Mouse (Mus musculus): ENCODE results near the gene Camsap2. TPM values are rescaled to one million over a fixed set of nuclear protein-coding genes. Genes with fewer than 3 reads are reported as not detected.

Gene Camsap2
- total RNA-seq, 2 experiments from 2014 or later, result 152 to 155 TPM

DNA sequence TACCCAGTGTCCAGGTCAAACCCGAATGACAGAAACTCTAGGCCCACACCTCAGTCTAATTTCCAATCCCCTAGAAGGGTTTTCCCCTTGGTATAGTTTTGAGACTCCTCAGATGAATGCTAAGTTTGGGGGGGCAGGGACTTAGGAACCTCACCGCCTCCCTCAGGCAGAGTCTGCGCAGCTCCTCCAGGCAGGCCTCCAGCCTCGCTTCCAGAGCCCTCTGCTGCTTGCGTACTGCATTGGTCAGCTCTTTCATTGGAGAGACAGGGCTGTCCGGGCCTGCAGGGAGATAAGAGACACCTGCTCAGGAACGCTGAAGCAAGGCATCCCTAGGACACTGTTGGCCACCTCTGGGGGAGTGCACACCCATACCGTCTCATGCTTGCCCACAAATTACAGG is 119.3 kb downstream of the Camsap2 start:
- no peak for DNase-seq (ENCODE audit: low spot score in 2 of 2)

DNA sequence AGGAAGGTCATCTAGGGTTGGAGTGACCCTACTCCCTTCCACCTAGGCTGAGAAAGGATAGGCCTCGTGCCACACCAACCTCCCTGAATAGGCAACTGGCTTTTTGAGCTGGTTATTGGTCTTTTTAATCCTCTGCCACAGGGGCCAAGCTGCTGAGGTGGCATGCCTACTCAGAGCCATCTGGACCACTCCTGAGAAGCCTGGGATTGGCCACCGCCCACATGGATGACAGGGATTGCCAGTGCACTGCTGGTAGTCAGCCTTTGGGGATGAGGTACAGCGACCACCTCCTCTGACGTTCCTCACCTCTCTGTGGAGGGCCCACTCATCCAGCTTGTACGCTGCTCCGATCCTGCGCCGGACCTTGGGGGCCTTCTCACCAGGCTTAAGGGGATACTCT is 120.1 kb downstream of the Camsap2 start:
- DNase-seq (ENCODE audit: low spot score in 2 of 2), result no peak

DNA sequence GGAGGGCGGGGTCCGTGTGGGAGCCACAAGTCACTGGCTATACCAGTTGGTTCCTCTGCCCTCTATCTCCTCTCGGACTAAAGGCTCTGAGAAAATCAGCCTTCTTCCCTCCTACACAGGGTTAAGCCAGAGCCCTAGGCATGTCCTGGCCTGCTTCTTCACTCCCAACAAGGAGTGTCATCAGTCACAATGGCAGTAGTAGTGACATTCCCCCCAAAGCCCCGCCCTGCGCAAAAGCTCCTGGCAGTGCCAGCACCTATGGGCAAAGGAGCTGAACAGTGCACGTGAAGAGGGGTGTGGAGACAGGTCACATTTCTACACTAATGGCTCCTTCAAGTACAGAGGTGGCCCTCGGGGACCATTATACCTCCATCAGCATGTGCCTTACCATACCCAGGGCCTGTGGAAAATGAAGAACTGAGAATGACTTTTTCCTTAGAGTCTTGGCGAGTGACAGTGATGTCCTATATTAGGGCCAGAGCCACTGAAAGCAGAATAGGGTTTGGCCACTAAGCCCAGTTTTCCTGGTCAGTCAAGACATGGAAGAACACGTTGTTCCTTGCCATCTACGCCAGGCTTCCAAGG is 122.1 kb downstream of the Camsap2 start:
- DNase-seq (ENCODE audit: low spot score in 2 of 2), result no peak

DNA sequence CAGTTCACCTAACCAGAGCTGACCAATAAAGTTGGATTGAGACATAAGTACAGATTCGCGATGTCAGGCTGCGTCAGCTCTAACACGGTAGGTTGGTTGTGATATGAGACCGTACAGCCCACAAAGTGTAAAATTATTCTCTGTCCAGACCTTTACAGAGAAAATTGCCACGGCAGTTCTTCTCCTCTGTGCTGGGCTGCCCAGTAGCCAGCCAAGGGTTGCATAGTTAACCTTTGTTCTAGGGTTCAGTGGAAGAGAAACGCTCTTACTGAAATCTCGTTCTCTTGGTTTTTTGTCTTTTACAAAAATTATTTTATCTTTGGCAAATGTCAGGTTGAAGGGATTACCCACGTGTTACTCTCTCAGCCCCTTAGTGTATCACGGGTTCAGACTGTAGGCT is 123.5 kb downstream of the Camsap2 start:
- DNase-seq (ENCODE audit: low spot score in 2 of 2), result no peak

DNA sequence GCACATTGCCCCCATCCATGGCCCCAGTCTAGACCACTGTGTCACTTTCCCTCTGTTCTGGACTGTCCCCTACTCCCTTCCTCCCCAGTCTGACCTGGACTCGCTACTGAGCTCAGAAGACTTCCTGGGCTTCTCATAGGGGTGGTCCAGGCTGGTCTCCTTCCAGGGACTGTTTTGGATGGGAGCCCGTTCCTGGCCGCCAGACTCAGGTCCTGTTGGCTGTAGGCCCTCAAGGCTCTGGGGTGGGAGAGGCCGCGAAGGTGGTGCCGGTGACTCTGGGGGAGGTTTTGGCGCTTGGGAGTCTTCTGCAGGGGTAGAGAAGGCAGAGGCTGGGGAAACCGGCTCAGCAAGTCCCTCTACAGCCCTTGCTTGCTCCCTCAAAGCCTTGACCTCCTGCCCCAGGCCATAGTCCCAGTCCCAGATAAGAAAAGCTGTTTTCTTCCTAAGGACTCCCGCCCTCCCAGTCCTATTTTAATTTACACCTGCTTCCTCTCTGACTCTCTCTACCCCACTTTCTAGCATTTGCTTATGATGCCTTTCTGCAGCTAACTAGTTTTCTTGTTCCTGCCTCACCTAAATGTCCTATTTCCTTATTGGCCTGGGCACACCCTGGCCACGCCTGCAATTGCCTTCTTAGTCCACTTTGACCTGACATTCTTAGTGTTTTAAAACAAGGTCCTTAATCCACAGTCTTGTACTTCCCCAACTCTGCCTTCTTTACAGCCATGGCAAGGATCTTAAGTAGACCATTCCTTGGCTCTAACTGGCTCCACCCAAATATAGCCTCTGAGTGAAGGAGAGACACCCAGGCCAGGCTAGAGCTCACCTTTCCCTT is 125.7 kb downstream of the Camsap2 start:
- DNase-seq (ENCODE audit: low spot score in 2 of 2), result no peak

Other genes starting within 250 kb of the Camsap2 start
- 100 to 1,000 TPM in 1 of 2 experiments, 10 to 100 TPM in 1; 98.6 to 105 TPM for gene Kif21b, start 214.7 kb downstream of the Camsap2 start, total RNA-seq (2021)
- gene Mroh3, start 133.3 kb downstream of the Camsap2 start, total RNA-seq (2021), result 1 to 10 TPM; 3.6 to 5.0 TPM
- gene Inava, start 111.8 kb downstream of the Camsap2 start, total RNA-seq (2021), result 1 to 10 TPM; 7.8 to 8.2 TPM
- 1 to 10 TPM; 8.0 to 9.1 TPM for gene Gpr25, start 85.2 kb downstream of the Camsap2 start, total RNA-seq (2021)
- 10 to 100 TPM; 10.8 to 10.9 TPM for gene Ddx59, start 69.2 kb upstream of the Camsap2 start, total RNA-seq (2021)
- under 1 TPM; 0.44 to 0.81 TPM for gene Kif14, start 120.2 kb upstream of the Camsap2 start, total RNA-seq (2021)